Comparison of ENCODE assay signal across 30 mouse cellular contexts in genomic region chr17:67692651-67693050, GRCm38 (mm10). TPM values are rescaled to one million over a fixed set of nuclear protein-coding genes. Genes with fewer than 3 reads are reported as not detected.
DNase-seq lines count a peak whose midpoint lies in the region; ATAC-seq and TF ChIP-seq lines count a peak whose summit lies in the region.
"Had no signal": no experiment of that assay in that cellular context is flagged by ENCODE, and none has a peak within 500 bp of the region (broad histone marks: within the 10 kb centered on the region; RNA-seq: fewer than 3 reads in every experiment).

No protein-coding gene starts in this region.

- H3K9ac ChIP-seq in liver, adult 2 months (ENCODE audit: low read depth, low read length): no peak overlapping the region
- no peak overlapping the region for H3K9ac ChIP-seq in stomach, embryonic 15.5 days
- H3K9ac ChIP-seq: forebrain, embryonic 13.5 days; hindbrain, embryonic 14.5 days; limb, embryonic 12.5 days; liver, embryonic 12.5 days; liver, postnatal 0 days; midbrain, embryonic 13.5 days; neural tube, embryonic 15.5 days had no signal

- peak; percentile 12 for DNase-seq in liver, adult 2 months (ENCODE audit: extremely low read depth, low read depth, low spot score)
- DNase-seq in liver: no peak
- DNase-seq in lung, postnatal 10 days: peak; percentile 6
- DNase-seq in lung, postnatal 14 days: no peak
- DNase-seq in frontal cortex, postnatal 25 days (ENCODE audit: low spot score in 2 of 2): no peak
- DNase-seq in heart, postnatal 25 days (ENCODE audit: low spot score): no peak
- DNase-seq: adrenal gland, postnatal 14 days; cerebellum, adult 11-12 months; cerebellum, postnatal 10 days; gastrocnemius, postnatal 14 days; heart, adult 11 months; heart, postnatal 4 days; kidney, adult 9 months; kidney, postnatal 25 days; liver, postnatal 0 days; retina, postnatal 1 day; right cerebral cortex, postnatal 14 days had no signal

- no peaks in the 10 kb centered on the region; the same call in 1 of the 2 replicates for H3K27me3 ChIP-seq in liver, adult 2 months (ENCODE audit: control insufficient read depth, insufficient read depth, low read length)
- no peaks in the 10 kb centered on the region for H3K27me3 ChIP-seq in stomach, embryonic 15.5 days (replicated peaks)
- H3K27me3 ChIP-seq: neural tube, embryonic 15.5 days had no signal

- no peak for TF ChIP-seq POLR2A in liver, adult 2 months (IDR thresholded peaks at IDR 0.05; ENCODE audit: extremely low read depth, insufficient read depth, low read length)
- TF ChIP-seq POLR2A in embryonic fibroblast, embryonic 13.5 days (IDR thresholded peaks at IDR 0.05; ENCODE audit: low read depth, low read length): no peak

- no peaks in the 10 kb centered on the region for H3K36me3 ChIP-seq in liver, adult 2 months (ENCODE audit: control insufficient read depth, insufficient read depth, low read length)
- no peaks in the 10 kb centered on the region for H3K36me3 ChIP-seq in stomach, embryonic 15.5 days
- H3K36me3 ChIP-seq: heart, embryonic 10.5 days; limb, embryonic 12.5 days; liver, embryonic 12.5 days; midbrain, embryonic 13.5 days; neural tube, embryonic 15.5 days had no signal

- WGBS in liver, adult 2 months: 44% methylated on average over 2 of the region's 2 CpGs
- 46% methylated on average over 2 of the region's 2 CpGs for WGBS in stomach, embryonic 15.5 days

- H3K4me2 ChIP-seq in stomach, embryonic 15.5 days: no peak overlapping the region
- H3K4me2 ChIP-seq: forebrain, embryonic 13.5 days; hindbrain, embryonic 14.5 days; limb, embryonic 12.5 days; liver, embryonic 12.5 days; midbrain, embryonic 13.5 days; neural tube, embryonic 15.5 days had no signal

- intact Hi-C loops in heart, postnatal 25 days (cut with DNase I): no loop called here

- H3K27ac ChIP-seq in liver, adult 2 months (replicated peaks; ENCODE audit: insufficient read depth, low read depth, low read length): no peak overlapping the region
- peak overlapping the region; percentile 15; the same call in 1 of the 2 replicates for H3K27ac ChIP-seq in embryonic fibroblast, embryonic 13.5 days (ENCODE audit: insufficient read depth, low read length)
- peak overlapping the region; percentile 61; the same call in 1 of the 2 replicates for H3K27ac ChIP-seq in stomach, embryonic 15.5 days
- H3K27ac ChIP-seq: forebrain, embryonic 13.5 days; heart, embryonic 10.5 days; hindbrain, embryonic 14.5 days; limb, embryonic 12.5 days; liver, embryonic 12.5 days; midbrain, embryonic 13.5 days; neural tube, embryonic 15.5 days had no signal

- TF ChIP-seq CTCF in liver, adult 2 months (IDR thresholded peaks at IDR 0.05; ENCODE audit: low read depth, low read length): no peak
- no peak for TF ChIP-seq CTCF in embryonic fibroblast, embryonic 13.5 days (IDR thresholded peaks at IDR 0.05; ENCODE audit: borderline replicate concordance, insufficient read depth, low read length)

- no peak for ATAC-seq in stomach, embryonic 15.5 days (ENCODE audit: insufficient read depth, low FRiP score, low read depth)
- ATAC-seq: forebrain, embryonic 13.5 days; intestine, postnatal 0 days; liver, embryonic 12.5 days; liver, postnatal 0 days; midbrain, embryonic 13.5 days; Patski had no signal

- no peaks in the 10 kb centered on the region for H3K9me3 ChIP-seq in stomach, embryonic 15.5 days
- H3K9me3 ChIP-seq: forebrain, embryonic 13.5 days; heart, embryonic 10.5 days; limb, embryonic 12.5 days; liver, embryonic 12.5 days; midbrain, embryonic 13.5 days; neural tube, embryonic 15.5 days had no signal

- H3K4me1 ChIP-seq in liver, adult 2 months (ENCODE audit: control insufficient read depth, insufficient read depth, low read length): peaks cover 2% of the 10 kb centered on the region; the same call in 1 of the 2 replicates
- H3K4me1 ChIP-seq in embryonic fibroblast, embryonic 13.5 days (ENCODE audit: control insufficient read depth, insufficient read depth, low read length): no peaks in the 10 kb centered on the region
- H3K4me1 ChIP-seq in stomach, embryonic 15.5 days: peaks cover 4% of the 10 kb centered on the region; the same call in 1 of the 2 replicates
- H3K4me1 ChIP-seq: liver, embryonic 12.5 days had no signal

- H3K79me2 ChIP-seq in liver, adult 2 months (ENCODE audit: control insufficient read depth, insufficient read depth, low read length): no peaks in the 10 kb centered on the region

- H3K4me3 ChIP-seq in liver, adult 2 months (ENCODE audit: insufficient read depth, low read depth, low read length): no peak overlapping the region
- H3K4me3 ChIP-seq in embryonic fibroblast, embryonic 13.5 days (ENCODE audit: insufficient read depth, low read length): no peak overlapping the region
- no peak overlapping the region for H3K4me3 ChIP-seq in stomach, embryonic 15.5 days (replicated peaks)
- H3K4me3 ChIP-seq: forebrain, embryonic 13.5 days; heart, embryonic 10.5 days; limb, embryonic 12.5 days; liver, embryonic 12.5 days; midbrain, embryonic 13.5 days; neural tube, embryonic 15.5 days had no signal

RNA-seq across cellular contexts. Expression of gene Lama1, which starts 4.4 kb away (rescaled TPM):
- 2.8 and 4.3 TPM in 2 replicates for total RNA-seq in liver, adult 2 months (2014; rRNA removed)
- polyA plus RNA-seq in liver, adult 2 months (2012; rRNA removed): 5.0 and 5.6 TPM in 2 replicates
- 1.3 and 2.5 TPM in 2 replicates for polyA plus RNA-seq in embryonic fibroblast, embryonic 13.5 days (2011; ENCODE audit: insufficient read length, low read depth, missing spikeins)
- polyA plus RNA-seq in stomach, embryonic 15.5 days (2015; fragmentation: Nextera tagmentation; extraction: Ambion mirVana): 4.3 and 4.4 TPM in 2 replicates
- 1 to 10 TPM in 1 of 2 experiments, under 1 TPM in 1; 0.78 to 1.1 TPM for total RNA-seq in heart, postnatal 25 days (2021)
- total RNA-seq: megakaryocyte-erythroid progenitor cell, adult 5-6 weeks; MEL had no signal

Comparison
In these comparisons a context has a peak if more than half of its experiments do, and no peak if none do; other contexts are left out.
1. DNase-seq: peak in liver, adult 2 months (single experiment) and lung, postnatal 10 days (single experiment); none in liver (single experiment), lung, postnatal 14 days (single experiment), frontal cortex, postnatal 25 days (0 of 2) and heart, postnatal 25 days (single experiment).